Mouse (Mus musculus): ENCODE measurements around the gene Spata16.
"Not testable (repeated sequence)": the region's sequence is repeated elsewhere in the genome, so short reads cannot be mapped to it uniquely, and the experiment has no call there.

The Spata16 gene

DNA sequence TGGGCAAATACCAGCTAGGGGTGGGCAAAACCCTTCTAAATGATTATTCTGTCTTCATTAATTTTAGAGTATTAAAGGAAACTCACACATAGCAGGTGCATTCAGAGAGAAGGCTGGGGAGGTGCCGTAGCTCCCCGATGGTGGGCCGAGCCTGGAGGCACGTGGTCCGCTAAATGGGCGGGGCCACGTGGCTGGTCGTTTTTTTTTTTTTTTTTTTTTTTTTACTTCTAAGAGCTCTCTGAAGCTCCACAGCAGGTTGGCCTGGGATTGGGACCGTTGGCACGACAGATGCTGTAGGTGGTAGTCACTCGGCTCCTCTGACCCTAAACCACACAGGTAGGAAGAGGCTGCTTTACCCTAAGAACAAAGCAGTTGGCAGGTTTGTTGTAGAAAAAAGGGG, at the start of gene Spata16:
TSS of gene Spata16 (plus strand) at position 219 of the 400 bp plus-strand sequence.
- no peak for DNase-seq (ENCODE audit: low read depth, low spot score)

DNA sequence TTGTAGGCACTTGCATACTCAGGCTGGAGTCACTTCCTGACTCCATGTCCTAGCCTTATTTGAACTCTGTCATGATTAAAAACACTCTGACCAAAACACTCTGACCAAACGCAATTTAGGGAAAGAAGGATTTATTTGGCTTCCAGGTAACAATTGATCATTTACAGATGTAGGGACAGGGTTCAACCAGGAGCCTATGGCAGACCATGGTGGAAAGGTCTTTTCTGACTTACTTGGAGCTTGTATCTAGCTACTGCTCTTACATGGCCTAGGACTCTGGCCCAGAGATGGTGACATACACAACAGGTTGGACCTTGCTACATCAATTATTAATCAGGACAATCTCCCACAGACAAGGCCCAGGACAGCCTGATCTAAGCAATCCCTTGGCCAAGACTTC, 32.6 kb upstream of the Spata16 start:
- DNase-seq (ENCODE audit: low read depth, low spot score): no peak

DNA sequence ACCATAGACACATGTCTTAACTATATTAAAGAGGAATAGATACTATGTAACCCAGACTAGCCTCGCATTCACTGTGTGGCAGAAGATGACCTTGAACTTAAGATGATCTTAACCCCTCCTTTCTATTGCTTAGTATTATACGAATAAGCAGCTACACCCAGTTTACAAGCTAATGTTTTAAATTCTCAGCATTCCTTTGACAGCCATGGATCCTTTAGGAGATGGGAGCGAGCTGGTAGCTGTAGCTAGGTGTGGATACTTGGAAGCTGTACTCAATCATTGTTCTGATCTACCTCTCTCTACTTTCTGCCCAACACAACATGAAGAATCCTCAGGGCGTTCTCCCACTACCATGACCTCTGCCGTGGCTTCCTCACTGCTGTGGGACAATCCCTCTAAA, 28.9 kb upstream of the Spata16 start:
- no peak for DNase-seq (ENCODE audit: low read depth, low spot score)

DNA sequence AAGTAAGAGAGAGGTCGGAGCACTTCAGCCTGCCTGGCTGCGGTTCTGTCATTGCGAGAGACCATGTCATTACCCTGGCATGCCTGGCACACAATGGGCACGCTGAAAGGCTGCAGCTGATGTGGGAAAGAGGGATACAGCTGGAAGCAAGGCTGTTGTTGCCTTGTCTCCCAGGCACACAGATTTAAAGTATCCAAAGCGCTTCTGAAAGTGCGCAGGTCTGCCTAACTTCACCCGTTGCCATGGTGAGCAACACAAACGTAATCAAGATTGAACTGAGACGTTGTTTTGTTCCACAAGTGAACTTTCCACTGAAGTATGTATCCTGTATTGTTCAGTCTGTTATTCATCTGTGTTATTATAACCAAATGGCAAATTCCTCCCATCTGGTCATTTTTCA, 1.8 kb downstream of the Spata16 start:
- peak; percentile 28 for DNase-seq (ENCODE audit: low read depth, low spot score)

DNA sequence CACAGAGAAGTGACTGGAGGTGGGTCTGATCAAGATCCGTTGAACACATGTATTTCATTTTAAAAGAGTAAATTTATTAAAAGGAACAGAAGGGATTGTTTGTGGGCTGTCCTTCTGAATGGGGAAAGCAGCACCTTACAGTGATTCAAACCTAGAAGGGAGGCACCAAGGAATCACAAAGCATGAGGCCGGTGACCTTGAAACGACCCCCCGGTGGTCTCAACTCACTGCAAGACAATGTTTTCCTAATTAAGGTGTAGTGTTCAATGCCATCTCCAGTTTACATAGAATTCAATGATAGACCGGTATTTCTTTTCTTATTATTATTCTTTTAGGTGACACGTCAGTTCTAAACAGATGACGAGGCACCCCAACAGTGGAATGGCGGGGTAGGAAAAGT, 2.4 kb downstream of the Spata16 start:
- DNase-seq (ENCODE audit: low read depth, low spot score): no peak

DNA sequence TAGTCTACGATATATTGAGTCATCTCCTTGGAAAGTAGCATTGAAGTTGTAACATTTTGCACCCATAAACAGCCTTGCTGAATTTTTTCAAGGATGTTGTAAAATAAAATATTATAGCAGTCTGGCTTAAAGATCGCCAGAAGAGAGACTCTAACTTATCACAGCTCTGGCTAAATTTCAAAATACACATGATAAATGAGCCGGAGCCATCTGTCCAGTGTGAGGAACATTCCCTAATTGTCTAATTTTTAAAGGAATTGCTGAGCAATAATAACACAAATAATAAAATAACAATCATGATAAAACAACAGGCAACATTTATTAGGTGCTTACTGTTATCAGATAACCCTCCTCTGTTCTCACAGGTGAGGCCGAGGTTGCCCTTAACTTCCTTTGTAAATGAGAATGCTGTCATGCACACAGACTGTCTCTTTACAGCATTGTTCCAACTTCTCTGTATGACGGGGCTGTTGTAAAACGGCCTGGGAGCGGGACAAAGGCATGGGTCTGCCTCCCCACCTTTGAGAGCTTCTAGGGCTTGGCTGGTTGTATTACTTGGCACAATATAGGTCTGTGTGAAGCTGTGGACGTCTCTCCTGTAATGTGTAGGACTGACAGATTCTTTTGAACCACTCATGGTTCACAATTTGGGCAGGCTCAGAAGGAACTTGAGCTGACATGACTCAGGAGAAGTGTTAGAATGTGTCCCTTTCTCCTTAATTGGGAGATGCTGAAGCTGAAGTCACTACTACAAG, 3.1 kb downstream of the Spata16 start:
- DNase-seq (ENCODE audit: low read depth, low spot score): peak; percentile 6

DNA sequence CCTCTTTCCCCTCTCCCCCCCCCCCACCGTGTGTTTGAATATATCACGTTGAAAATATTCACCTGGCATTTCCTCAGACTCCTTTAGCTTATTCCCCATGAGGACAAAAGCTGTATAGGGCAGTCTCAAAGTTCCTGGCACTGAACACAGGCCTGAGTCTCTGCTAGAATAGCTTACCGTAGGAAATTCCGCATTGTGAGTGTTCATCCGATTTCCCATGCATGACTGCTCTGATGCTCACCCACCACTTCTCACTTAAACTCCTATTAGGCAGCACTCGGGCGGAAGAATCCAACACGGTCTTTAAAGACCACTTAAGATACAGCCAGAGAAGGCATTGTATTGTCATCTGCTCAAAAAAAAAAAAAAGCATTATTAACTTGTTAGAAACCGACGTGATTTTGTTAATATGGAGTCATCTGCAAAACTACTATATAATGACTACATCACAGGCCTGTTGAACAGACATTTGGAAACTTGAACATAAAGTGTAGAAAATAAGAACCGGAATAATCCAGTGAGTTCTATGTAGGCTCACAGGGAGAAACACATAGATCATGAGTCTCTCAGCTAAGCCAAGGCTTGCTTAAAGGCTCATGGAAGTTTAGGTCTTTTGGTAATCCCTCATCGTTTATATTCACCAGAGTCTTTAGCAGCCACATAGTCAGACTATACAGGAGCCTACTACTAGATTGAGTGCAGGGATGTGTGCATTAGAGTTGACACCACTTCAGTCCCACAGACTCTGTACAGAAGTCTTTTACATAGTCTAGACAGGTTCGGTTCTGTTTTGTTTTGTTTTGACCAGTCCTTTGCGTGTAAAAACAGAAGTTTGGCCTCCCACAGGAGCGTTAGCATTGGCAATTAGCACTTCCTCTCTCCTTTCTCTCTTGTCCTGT, 4.2 kb downstream of the Spata16 start:
- DNase-seq (ENCODE audit: low read depth, low spot score): peak; percentile 74

DNA sequence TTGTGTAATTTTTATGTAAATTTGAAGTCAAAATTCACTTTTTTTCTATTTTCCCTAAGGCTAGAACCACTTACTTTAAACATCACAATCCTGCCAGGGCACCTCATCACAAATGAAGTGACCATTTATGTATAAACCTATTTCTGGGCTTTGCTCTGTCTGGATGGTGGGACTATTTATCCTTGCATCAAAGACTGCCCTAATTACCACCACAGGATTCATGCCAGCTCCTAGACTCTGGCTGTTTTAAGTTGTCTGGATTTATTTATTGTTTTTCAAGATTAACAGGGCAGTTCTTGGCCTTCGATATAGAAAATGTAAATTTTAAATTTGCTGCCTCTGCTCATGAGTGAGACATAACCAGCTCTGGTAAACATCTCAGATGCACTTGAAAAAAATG, 6.7 kb downstream of the Spata16 start:
- DNase-seq (ENCODE audit: low read depth, low spot score): no peak

DNA sequence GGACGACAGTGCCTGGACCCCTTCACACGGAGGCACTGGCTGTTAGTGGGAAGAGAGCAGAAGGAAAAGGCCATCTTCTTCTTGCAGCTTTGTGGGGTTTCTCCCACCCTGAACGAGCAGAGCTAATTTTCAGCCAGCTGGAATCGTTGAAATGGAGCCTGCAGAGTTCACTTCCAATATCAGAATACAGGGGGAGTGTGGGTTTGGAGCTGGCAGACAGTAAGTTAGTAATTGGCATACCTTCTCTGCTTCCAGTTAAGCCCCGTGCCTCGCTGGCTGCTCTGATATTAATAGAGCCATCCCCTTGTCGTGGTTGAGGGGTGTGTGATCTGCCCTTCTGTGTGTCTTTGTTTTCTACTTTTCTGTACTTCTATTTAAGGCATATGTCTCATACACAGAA, 9.4 kb downstream of the Spata16 start:
- DNase-seq (ENCODE audit: low read depth, low spot score): no peak

DNA sequence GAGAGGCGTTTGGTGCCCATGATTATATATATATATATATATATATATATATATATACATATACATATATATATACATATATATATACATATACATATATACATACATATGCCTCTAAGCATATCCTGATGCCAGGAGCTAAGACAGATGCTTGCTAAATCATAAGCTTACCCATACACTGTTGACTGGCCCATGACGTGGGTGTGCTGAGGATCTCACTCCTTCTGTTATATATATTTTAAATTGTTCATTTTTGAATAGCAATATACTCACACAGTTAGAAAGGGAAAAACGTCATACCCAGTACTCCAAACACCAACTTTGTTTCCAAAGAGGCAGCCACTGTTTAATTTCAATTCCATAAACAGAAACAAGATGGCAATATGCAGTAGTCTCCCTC, 48.4 kb downstream of the Spata16 start:
- DNase-seq (ENCODE audit: low read depth, low spot score): no peak

DNA sequence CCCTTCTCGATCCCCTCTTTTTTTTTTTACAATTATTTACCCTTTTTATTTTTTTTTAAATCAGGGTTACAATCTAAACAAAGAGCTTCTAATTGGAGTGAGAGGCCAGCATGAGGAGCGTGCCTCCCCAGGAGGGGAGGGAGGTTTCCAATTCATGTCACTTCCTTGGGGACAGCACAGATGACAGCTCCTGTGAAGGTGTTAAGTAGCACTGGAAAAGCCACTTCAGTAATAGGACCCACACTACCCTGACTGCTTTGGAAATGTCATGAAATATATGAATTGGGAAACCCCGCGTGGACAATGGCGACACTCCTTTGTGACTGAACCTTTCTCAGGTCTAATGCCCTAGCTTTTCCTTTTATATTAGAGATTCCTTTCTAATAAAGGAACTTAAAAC, 72.1 kb downstream of the Spata16 start:
- not testable (repeated sequence) for DNase-seq (ENCODE audit: low read depth, low spot score)

DNA sequence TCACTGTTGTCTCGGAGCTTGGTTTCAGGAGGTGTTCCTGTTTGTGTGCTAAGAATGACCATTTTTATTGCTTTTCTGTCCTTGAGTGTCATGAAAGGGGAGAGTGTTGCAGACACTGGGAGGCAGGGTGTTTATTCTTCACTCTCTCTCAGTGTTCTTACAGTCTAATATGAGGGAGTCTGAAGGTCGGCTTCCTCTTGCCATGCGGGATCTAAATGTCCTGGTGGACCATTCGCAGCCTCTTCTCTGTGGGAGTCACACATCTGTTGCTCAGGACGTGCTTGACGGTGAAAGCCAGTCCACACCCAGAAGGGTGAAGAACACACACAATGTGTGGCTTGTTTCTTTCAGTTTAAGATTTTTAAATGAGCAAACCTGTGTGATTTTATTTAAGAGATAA, 90.1 kb downstream of the Spata16 start:
- no peak for DNase-seq (ENCODE audit: low read depth, low spot score)

DNA sequence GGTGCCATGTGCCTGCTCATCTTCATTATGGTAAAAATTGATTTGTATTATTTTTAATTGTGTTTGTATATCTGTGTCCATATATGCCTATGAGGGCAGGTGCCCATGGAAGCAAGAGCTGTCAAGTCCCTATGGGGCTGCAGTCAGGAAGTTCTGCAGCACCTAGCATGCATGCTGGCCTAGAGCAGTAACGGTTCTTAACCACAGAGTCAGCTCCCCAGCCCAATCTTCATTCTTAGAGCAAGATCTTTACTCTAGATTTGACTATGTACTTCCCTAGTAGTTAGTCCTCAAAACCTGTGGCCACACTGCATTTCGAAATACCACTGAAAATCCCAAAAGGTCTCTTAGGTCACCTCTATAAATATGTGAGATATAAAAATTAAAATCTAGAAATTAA, 113.1 kb downstream of the Spata16 start:
- no peak for DNase-seq (ENCODE audit: low read depth, low spot score)

DNA sequence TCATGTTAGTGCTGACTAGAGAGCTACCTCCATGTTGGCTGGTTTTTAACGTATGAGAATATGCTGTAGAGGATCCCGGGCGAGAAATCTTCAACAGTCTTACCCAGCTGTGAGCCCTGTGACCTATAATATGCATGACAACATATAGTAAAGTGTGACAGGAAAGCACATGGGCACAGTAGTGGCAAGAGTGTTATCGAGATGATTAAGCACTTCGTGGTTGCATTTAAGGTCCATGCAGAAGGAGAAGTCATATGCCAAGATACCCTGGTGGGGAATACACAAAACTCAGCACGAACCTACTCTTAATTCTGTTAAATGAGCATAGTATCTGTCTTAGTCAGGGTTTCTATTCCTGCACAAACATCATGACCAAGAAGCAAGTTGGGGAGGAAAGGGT, 115.0 kb downstream of the Spata16 start:
- DNase-seq (ENCODE audit: low read depth, low spot score): no peak

DNA sequence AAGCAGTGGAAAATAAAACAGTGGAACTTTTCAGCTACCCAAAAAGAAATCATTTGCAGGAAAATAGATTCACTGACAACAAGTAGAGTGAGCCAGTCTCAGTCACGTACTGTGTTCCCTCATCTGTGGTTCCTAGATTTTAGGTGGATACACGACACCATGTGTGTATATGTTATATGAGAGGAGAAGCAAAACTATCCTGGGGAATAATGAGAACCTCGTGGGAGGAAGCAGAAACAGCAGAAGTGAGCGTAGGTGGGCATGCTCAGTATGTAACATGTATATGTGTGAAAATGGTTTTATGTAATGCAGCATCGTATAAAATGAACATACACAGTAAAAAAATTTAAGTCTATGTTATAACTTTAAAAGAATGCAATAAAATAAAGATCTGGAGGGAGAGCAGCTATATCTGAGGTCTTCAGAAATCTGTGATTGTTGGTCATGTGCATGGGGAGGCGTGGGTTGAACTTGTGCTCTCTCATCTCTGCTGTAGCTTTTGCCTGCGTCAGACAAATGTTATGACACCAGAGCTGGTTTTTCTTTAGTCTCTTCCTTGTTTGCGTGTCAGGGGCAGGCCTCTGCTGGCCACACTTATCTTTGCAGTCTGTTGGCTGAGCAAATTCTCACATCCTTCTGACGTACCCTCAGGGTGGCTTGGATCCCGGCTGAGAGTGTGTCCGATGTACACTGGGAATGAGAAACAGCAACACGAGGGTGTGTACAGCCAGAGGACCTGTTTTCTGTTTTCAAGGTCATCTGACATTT, 156.1 kb downstream of the Spata16 start:
- no peak for DNase-seq (ENCODE audit: low read depth, low spot score)

DNA sequence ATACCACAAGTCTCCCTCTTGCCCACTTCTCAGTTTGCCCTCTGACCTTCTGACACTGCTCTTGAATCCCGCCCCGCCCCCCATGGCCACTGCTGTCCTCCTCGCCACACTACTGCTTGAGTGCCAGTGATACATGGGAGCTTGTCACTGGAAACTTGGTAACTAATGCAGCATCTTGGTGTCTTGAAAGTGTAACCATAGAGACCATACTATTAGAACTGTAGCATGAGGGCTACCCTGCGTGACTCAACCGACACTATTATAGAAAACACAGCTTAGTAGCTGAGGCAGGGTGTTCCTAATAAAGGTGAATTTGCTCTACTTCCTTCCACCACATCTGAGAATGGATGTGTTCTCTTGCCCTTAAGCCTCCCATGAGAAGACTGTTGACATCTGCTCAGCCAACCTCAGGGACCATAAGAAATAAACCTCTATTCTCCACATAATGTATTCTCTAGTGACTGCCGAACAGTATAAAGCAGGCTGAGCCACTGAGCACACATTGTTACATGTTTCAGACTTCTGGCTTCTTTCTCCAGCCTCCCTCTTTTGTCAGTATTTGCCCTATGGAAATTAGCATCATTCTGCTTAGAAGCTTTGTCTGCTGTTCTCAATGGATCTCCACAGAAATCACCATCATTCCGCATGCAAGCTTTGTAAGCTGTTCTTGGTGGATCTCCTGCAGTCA, 158.6 kb downstream of the Spata16 start:
- DNase-seq (ENCODE audit: low read depth, low spot score): no peak

DNA sequence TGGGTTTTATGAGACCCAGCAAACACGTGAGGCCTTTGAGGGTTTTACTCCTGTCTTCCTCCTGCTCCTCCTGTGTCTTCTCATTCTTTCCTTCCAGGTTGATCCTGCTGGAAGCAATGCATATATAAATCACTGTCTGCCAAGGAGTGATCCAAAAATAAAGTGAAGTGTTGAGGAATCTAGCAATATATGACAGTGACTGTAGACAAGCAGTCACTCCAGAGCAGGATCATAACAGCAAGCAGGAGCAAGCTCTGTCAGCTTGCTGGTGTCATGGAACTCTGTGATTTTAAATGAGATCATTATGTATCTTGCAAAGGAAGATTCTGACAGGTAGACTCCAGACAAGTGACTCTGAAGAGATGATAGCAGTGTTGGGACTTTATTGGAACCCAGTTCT, 159.5 kb downstream of the Spata16 start:
- DNase-seq (ENCODE audit: low read depth, low spot score): no peak

DNA sequence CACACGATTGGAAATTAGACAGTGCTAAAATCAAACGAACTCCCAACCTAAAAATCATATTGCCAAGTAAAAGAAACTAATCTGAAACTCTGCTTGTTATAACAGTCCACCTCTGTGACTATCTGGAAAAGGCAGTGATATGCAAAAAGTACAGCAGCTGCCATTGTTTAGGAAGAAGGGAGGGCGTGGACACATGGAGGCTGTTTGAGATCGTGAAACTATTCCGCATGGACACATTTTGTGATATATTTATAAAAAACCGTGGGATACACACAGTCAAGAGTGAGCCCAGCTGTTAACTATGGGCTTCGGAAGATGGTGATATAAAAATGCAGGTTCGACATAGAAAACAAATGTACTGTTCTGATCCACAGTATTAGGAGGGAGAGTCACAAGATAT, 176.9 kb downstream of the Spata16 start:
- no peak for DNase-seq (ENCODE audit: low read depth, low spot score)

DNA sequence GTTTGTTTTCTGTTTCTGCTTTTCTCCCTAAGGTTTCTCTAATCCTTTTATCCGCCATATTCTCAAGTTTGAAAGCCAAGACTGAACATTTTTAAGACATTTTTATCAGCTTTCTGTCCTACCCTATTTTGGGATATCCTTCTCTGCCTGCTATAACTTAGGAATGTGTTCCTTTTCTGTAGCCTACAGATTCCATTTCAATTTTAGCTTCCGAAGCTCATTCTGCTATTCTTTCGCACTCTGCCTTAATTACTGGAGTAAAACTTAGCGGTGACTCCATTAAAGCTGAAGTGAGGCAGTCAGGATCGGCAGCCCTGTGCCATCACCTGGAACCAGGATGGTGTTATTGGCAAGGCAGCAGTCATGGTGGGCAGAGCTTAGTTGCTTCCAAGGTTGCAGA, 178.3 kb downstream of the Spata16 start:
- no peak for DNase-seq (ENCODE audit: low read depth, low spot score)

DNA sequence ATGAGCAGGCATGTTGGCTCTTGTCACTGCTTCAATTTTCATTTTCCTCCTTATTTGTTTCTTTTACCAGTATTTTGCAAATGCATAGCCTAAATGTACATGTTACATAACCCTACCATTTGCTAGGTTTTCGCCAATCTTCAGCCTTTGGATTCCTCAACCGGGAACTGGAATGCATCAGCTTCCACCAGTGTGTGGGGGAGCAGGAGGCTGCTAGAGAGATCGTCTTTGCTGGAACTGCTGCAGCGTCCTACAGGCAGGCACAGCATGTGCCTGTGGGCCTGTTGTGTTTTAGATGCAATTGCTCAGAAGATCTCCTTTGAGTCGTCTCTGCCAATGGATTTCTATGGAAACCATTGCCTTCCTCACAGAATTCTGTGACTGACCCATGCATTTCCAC, 182.0 kb downstream of the Spata16 start:
- DNase-seq (ENCODE audit: low read depth, low spot score): no peak

DNA sequence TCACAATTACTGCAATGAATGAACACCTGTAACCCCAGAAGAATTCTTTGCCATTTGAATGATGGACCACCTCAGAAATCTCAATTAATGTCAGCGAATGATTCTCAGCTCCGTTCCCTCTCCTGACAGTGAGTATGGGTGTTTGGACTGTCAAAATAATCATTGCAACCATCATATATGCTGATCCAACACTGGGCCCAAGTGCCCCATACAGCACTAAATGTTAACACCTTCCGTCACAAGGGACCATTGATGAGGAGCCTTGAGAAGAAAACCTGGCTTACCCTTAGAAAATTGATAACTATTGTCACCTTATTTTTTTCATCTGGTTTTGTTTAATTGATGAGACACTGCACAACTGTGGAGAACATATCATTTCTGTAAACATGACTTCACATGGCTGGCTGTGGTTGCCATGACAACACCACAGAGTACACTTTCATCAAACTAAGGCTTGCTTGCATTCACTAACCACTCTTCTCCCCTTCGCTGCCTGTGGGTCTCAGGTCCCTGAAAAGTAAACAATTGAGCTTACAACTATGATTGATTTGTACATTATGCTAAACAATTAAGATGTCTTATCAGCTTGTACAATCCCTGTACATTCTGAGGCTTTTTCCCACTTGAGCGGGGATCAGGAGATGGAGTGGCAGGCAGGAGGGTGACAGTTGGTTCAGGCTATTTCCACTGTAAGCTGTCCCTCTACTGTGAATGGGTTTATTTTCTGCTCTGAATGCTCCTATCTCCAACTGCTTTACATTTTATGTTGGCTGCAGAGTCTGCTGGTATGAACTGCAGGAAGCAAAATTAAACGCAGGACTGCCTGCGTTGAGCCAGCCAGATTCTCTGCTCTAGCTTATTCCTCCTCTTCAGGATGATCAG, 189.8 kb downstream of the Spata16 start:
- DNase-seq (ENCODE audit: low read depth, low spot score): no peak
